Mouse (Mus musculus) hindbrain, embryonic 13.5 days (tissue): ENCODE data around the gene Actr2. TPM values are rescaled to one million over a fixed set of nuclear protein-coding genes. Genes with fewer than 3 reads are reported as not detected.
"Not testable (repeated sequence)": the region's sequence is repeated elsewhere in the genome, so short reads cannot be mapped to it uniquely, and the experiment has no call there.

Source experiments
- ATAC-seq: fragments of 200-750 bp; cut with Nextera tagmentation; 2 replicates; pipeline ENCODE4 v1.8.0; 2017; ENCODE audit warnings: moderate TSS enrichment; ENCODE audit not compliant: low FRiP score
- H3K27ac ChIP-seq: fragments of 300-500 bp; sonication (generic); 2 replicates; pipeline ENCODE4 v1.5.1; 2015; ENCODE audit warnings: inconsistent platforms, mild to moderate bottlenecking, moderate library complexity
- H3K27me3 ChIP-seq: fragments of 300-500 bp; sonication (generic); 2 replicates; pipeline ENCODE4 v1.6.1; 2015; ENCODE audit warnings: mild to moderate bottlenecking, inconsistent platforms
- H3K36me3 ChIP-seq: fragments of 300-500 bp; sonication (generic); 2 replicates; pipeline ENCODE4 v1.6.1; 2015; ENCODE audit warnings: mild to moderate bottlenecking, inconsistent platforms
- H3K4me1 ChIP-seq: fragments of 300-500 bp; sonication (generic); replicated peaks from 2 replicates; pipeline ENCODE4 v1.6.1; 2015; ENCODE audit warnings: inconsistent platforms
- H3K4me2 ChIP-seq: fragments of 300-500 bp; sonication (generic); 2 replicates; pipeline ENCODE4 v1.6.1; 2015; ENCODE audit warnings: inconsistent platforms, mild to moderate bottlenecking, moderate library complexity
- H3K4me3 ChIP-seq: fragments of 300-500 bp; sonication (generic); 2 replicates; pipeline ENCODE4 v1.5.1; 2015; ENCODE audit warnings: mild to moderate bottlenecking, inconsistent platforms
- H3K9ac ChIP-seq: fragments of 300-500 bp; sonication (generic); 2 replicates; pipeline ENCODE4 v1.6.1; 2015; ENCODE audit warnings: mild to moderate bottlenecking, inconsistent platforms
- H3K9me3 ChIP-seq: fragments of 300-500 bp; sonication (generic); 2 replicates; pipeline ENCODE4 v1.6.1; 2016; ENCODE audit warnings: inconsistent platforms
- WGBS: fragments of 180-500 bp; shearing (Covaris S2); methylation state at CpG from one replicate; pipeline ENCODE4 v1.1.7; 2015; 5-methylcytosine and 5-hydroxymethylcytosine counted together
- polyA plus RNA-seq: library from polyadenylated mRNA; unstranded; fragments of >200 nt; fragmentation: Nextera tagmentation; extraction: Ambion mirVana; gene quantifications from 2 replicates; pipeline ENCODE4 v1.2.1, GENCODE M21; 2015

Actr2 gene
- polyA plus RNA-seq, 1 experiment from 2014 or later = 177 TPM

DNA sequence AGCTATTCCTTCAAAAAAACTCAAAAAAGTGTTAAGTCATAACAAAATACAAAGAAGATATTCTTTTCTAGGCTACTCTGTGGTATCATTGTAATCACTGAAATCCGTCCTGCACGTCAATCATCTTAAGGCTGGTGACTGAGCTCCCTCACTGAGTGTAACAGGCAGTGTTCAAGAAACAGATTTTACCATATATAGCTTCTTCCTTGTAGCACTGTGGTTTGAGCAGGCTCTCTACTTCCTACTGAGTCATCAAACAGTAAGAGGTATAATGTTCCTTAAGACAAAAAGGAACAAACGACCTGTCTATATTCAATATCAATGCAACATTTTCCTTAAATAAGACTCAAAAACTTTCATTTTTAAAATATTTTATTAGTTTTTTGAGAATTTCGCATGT is 5.0 kb downstream of the Actr2 start:
- peaks cover 15% of the 10 kb centered on the region for H3K4me1 ChIP-seq
- H3K36me3 ChIP-seq = peaks cover 9% of the 10 kb centered on the region; the same call in 1 of the 2 replicates
- no peak for ATAC-seq
- H3K4me3 ChIP-seq = no peak overlapping the region
- no peaks in the 10 kb centered on the region for H3K27me3 ChIP-seq
- H3K9me3 ChIP-seq = no peaks in the 10 kb centered on the region
- no peak overlapping the region for H3K27ac ChIP-seq
- WGBS = 97% methylated on average over 4 of the region's 4 CpGs
- H3K4me2 ChIP-seq = no peak overlapping the region
- H3K9ac ChIP-seq = no peak overlapping the region

GRCm38 (mm10) chr11:20106946-20107345 is 5.8 kb downstream of the Actr2 start:
- WGBS = 94% methylated on average over 3 of the region's 3 CpGs

GRCm38 (mm10) chr11:20103949-20104348 is 8.8 kb downstream of the Actr2 start:
- Histone ChIP-seq H3K4me3 (no peak overlapping the region), H3K4me2 (no peak overlapping the region), H3K4me1 (no peaks in the 10 kb centered on the region), H3K27ac (no peak overlapping the region), H3K9me3 (no peaks in the 10 kb centered on the region), H3K36me3 (peaks cover 23% of the 10 kb centered on the region), H3K27me3 (no peaks in the 10 kb centered on the region), H3K9ac (no peak overlapping the region)
- no peak for ATAC-seq
- 94% methylated on average over 2 of the region's 2 CpGs for WGBS

More at GRCm38 (mm10) chr11:20106946-20107345, 5.8 kb downstream of the Actr2 start:
- Histone ChIP-seq H3K9ac (no peak overlapping the region), H3K27ac (no peak overlapping the region), H3K36me3 (peaks cover 9% of the 10 kb centered on the region; the same call in 1 of the 2 replicates), H3K4me2 (no peak overlapping the region), H3K27me3 (no peaks in the 10 kb centered on the region), H3K4me1 (peaks cover 15% of the 10 kb centered on the region), H3K4me3 (no peak overlapping the region), H3K9me3 (no peaks in the 10 kb centered on the region)
- no peak for ATAC-seq

DNA sequence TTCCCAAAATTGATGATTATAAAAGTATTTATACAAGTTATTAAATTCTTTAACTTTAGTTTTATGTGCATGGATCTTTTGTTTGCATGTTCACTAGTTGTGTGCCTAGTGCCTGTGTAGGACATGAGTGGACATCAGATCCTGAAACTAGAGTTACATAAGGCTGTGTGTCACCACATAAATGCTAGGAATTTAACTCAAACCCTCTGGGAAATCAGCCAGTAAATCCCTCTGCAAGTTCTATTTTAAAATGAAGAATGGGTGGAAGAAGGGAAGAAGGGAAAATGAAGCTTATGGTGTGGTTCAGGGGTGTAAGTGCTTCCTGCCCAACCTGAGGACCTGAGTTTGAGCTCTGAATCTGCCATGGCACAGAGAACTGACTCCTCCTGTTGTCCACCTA is 26.4 kb downstream of the Actr2 start:
- Histone ChIP-seq H3K36me3 (peaks cover 67% of the 10 kb centered on the region), H3K27ac (no peak overlapping the region), H3K4me3 (no peak overlapping the region), H3K9ac (no peak overlapping the region), H3K4me1 (no peaks in the 10 kb centered on the region), H3K9me3 (no peaks in the 10 kb centered on the region), H3K4me2 (no peak overlapping the region), H3K27me3 (no peaks in the 10 kb centered on the region)
- ATAC-seq = no peak

DNA sequence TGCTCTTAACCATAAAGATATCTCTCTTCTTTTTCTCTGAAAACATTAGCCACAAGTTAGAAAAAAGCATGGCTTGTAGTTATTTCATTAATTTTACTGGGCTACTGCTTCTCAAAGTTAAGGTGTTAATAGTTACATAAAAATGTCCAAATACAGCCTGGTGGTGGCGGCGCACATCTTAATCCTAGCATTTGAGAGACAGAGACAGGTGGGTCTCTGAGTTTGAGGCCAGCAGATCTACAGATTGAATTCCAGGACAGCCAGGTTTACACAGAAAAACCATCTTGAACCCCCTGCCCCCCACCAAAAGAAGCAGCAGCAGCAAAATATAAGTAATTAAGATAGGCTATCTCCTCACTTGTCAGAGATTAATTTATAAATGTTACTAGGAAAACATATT is 27.1 kb downstream of the Actr2 start:
- no peak overlapping the region for H3K27ac ChIP-seq
- H3K4me1 ChIP-seq = no peaks in the 10 kb centered on the region
- H3K9ac ChIP-seq = no peak overlapping the region
- WGBS = 98% methylated on average over 2 of the region's 2 CpGs
- no peak overlapping the region for H3K4me2 ChIP-seq
- no peaks in the 10 kb centered on the region for H3K27me3 ChIP-seq
- H3K36me3 ChIP-seq = peaks cover 69% of the 10 kb centered on the region
- H3K9me3 ChIP-seq = no peaks in the 10 kb centered on the region
- ATAC-seq = no peak
- H3K4me3 ChIP-seq = no peak overlapping the region

DNA sequence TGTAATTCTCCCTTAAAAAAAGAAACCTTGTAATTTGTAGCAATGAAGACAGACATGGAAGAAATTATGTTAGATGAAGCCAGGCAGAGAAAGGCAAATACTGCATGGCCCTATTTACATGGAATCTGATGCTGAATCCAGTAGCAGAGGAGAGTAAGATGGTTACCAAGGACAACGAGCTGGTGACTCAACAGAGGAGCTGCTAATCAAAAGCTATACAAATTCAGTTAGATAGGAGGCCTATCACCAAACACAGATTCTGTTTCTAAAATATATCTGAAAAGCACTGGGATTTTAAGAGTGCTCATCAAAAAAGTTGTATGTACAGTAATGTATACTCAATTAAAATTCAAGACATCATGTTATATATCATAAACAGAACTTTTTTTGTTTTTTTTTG is 37.3 kb downstream of the Actr2 start:
- Histone ChIP-seq H3K9me3 (no peaks in the 10 kb centered on the region), H3K36me3 (peaks cover 60% of the 10 kb centered on the region), H3K4me2 (no peak overlapping the region), H3K27ac (no peak overlapping the region), H3K4me1 (no peaks in the 10 kb centered on the region), H3K9ac (no peak overlapping the region), H3K4me3 (no peak overlapping the region), H3K27me3 (no peaks in the 10 kb centered on the region)
- no peak for ATAC-seq
- WGBS = 83% methylated on average over 1 of the region's 1 CpGs

- Histone ChIP-seq H3K9me3 (no peaks in the 10 kb centered on the region), H3K27ac (no peak overlapping the region), H3K4me2 (no peak overlapping the region), H3K36me3 (peaks cover 52% of the 10 kb centered on the region), H3K9ac (no peak overlapping the region), H3K4me3 (no peak overlapping the region), H3K27me3 (no peaks in the 10 kb centered on the region), H3K4me1 (no peaks in the 10 kb centered on the region)
- no peak for ATAC-seq
- WGBS = 98% methylated on average over 5 of the region's 5 CpGs
Observed at GRCm38 (mm10) chr11:20072826-20073225, 39.9 kb downstream of the Actr2 start.

DNA sequence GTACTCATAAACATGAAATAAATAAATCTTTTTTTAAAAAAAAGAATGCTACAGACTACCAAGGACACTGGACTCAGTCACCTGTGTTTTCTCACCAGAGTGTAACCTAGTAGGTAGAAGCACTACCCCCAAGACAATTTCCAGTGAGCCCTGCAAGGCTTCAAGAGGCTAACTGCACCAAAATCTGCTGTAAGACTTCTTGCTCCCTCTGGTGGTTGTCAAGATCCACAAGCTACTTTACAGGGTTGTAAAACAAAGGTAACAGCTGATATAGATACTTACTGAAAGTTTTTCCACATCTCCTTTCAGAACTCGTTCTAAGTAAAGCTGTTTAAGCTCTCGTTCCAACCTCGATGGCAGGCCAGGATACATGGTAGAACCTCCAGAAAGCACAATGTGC is 40.5 kb downstream of the Actr2 start:
- H3K4me3 ChIP-seq = no peak overlapping the region
- H3K4me1 ChIP-seq = no peaks in the 10 kb centered on the region
- H3K9ac ChIP-seq = no peak overlapping the region
- H3K9me3 ChIP-seq = no peaks in the 10 kb centered on the region
- peaks cover 52% of the 10 kb centered on the region for H3K36me3 ChIP-seq
- no peak for ATAC-seq
- 85% methylated on average over 3 of the region's 3 CpGs for WGBS
- no peaks in the 10 kb centered on the region for H3K27me3 ChIP-seq
- H3K4me2 ChIP-seq = no peak overlapping the region
- no peak overlapping the region for H3K27ac ChIP-seq

DNA sequence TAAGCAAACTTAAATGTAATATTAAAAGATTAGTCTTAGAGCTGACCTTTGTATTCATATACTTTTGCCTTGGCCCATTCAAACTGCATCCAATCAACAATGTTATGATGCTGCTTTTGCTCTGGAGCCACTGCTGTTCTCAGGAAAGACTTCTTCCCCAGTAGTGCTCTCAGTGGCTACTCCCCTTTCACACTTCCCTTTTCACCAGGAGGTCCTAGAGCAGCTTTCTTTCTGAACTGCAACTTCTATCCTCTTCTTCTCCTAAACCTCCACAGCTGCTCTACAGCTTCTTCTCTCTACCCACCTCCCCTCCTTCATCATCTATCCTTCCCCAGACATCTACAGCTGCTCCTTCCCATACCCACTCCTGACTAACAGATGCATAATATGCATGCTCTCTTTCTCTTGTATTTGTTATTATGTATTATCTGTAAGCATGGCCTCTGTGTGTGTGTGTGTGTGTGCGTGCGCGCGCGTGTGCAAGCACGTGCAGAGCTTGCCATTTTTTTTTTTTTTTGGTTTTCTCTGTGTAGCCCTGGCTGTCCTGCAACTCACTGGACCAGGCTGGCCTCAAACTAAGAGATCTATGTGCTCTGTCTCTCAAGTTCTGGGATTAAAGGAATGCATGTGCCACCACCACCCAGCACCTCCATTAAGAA is 44.2 kb downstream of the Actr2 start:
- H3K36me3 ChIP-seq = peaks cover 46% of the 10 kb centered on the region

GRCm38 (mm10) chr11:20067521-20067920 is 45.2 kb downstream of the Actr2 start:
- Histone ChIP-seq H3K4me3 (no peak overlapping the region), H3K27me3 (no peaks in the 10 kb centered on the region), H3K4me2 (no peak overlapping the region), H3K9ac (no peak overlapping the region), H3K9me3 (no peaks in the 10 kb centered on the region), H3K4me1 (0 out of 2 replicates have a peak, but pooled peaks cover 6% of the 10 kb centered on the region), H3K36me3 (peaks cover 41% of the 10 kb centered on the region), H3K27ac (no peak overlapping the region)
- WGBS = 67% methylated on average over 1 of the region's 1 CpGs
- ATAC-seq = no peak

More for the DNA sequence above, 44.2 kb downstream of the Actr2 start:
- no peaks in the 10 kb centered on the region for H3K9me3 ChIP-seq
- H3K27ac ChIP-seq = no peak overlapping the region
- H3K27me3 ChIP-seq = no peaks in the 10 kb centered on the region
- H3K4me2 ChIP-seq = no peak overlapping the region
- no peak overlapping the region for H3K4me3 ChIP-seq
- WGBS = 95% methylated on average over 6 of the region's 6 CpGs
- 0 out of 2 replicates have a peak, but pooled peaks cover 6% of the 10 kb centered on the region for H3K4me1 ChIP-seq
- no peak for ATAC-seq
- H3K9ac ChIP-seq = no peak overlapping the region

DNA sequence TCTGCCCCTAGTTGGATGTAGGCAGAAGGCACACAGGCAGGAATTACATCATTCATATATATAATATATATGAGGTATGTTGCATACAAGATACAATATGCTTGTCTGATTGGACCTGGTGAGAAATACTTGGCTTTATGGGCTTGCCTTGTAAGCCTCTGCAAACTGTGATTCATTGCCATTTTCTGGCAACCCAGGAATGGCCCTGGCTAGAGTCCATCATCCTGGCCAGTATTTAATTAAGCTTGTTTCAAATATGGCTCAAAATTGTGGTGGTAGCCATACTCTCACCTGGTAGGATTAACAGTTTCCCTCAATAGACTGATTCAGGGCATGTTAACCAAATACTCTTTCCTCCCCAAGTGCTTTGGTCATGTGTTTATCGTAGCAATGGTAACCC is 46.6 kb downstream of the Actr2 start:
- no peak overlapping the region for H3K4me2 ChIP-seq
- H3K27ac ChIP-seq = no peak overlapping the region
- H3K9me3 ChIP-seq = no peaks in the 10 kb centered on the region
- 88% methylated on average over 1 of the region's 1 CpGs for WGBS
- no peaks in the 10 kb centered on the region for H3K27me3 ChIP-seq
- H3K4me1 ChIP-seq = 0 out of 2 replicates have a peak, but pooled peaks cover 6% of the 10 kb centered on the region
- H3K4me3 ChIP-seq = no peak overlapping the region
- peaks cover 39% of the 10 kb centered on the region for H3K36me3 ChIP-seq
- H3K9ac ChIP-seq = no peak overlapping the region
- ATAC-seq = no peak

GRCm38 (mm10) chr11:20064926-20065325 is 47.8 kb downstream of the Actr2 start:
- H3K36me3 ChIP-seq = peaks cover 45% of the 10 kb centered on the region
- ATAC-seq = no peak
- WGBS = 91% methylated on average over 2 of the region's 2 CpGs

DNA sequence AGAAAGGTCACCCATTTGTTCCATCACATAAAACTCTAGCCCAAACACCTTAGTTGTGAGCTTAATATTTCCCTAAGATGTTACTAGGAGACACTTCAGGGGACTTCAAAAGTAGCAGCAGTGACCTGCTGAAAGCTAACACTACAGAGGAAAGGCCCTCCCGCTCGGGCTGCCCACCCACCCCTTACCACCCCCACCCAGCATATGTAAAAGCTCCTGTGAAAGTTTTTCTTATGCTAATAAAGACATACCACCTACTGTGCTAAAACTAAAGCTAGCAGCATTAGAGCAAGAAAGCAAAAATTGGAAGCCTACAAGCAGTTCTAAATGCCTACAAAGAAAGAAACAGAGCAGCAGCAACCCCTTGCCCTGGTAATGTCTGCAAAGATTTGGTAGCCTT is 48.6 kb downstream of the Actr2 start:
- not testable (repeated sequence) for H3K4me2 ChIP-seq, H3K9me3 ChIP-seq, H3K27ac ChIP-seq, ATAC-seq, H3K9ac ChIP-seq, H3K4me3 ChIP-seq, H3K27me3 ChIP-seq, H3K4me1 ChIP-seq
- peaks cover 45% of the 10 kb centered on the region for H3K36me3 ChIP-seq
- 15% methylated on average over 2 of the region's 2 CpGs for WGBS

More at GRCm38 (mm10) chr11:20064926-20065325, 47.8 kb downstream of the Actr2 start:
- H3K9me3 ChIP-seq = no peaks in the 10 kb centered on the region
- no peaks in the 10 kb centered on the region for H3K27me3 ChIP-seq
- no peak overlapping the region for H3K4me3 ChIP-seq
- no peak overlapping the region for H3K27ac ChIP-seq
- no peak overlapping the region for H3K4me2 ChIP-seq
- H3K9ac ChIP-seq = no peak overlapping the region
- 0 out of 2 replicates have a peak, but pooled peaks cover 6% of the 10 kb centered on the region for H3K4me1 ChIP-seq
